In the genomic region with DNA sequence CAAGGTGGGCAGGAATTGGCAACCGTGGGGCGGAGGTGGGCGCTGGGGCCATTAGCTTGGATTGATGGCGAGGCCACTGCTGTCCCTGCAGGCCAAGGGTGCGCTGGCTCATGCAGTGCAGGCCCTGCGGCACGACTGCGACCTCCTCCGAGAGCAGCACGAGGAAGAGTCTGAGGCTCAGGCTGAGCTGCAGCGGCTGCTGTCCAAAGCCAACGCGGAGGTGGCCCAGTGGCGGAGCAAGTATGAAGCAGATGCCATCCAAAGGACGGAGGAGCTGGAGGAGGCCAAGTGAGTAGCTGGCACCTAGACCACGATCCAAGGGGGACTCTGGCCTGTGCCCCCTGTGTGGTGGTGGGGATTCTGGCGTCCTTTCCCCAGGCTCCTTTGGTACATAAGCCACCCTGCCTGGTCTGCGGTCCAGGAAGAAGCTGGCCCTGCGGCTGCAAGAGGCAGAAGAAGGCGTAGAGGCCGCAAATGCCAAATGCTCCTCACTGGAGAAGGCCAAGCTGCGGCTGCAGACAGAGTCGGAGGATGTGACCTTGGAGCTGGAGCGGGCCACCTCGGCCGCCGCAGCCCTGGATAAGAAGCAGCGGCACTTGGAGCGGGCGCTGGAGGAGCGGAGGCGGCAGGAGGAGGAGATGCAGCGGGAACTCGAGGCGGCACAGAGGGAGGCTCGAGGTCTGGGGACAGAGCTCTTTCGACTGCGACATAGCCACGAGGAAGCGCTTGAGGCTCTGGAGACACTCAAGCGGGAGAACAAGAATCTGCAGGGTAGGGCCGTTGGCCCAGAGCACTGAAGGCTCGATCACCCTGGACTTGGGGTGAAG, we compare ENCODE assay signal across 8 mouse cellular contexts. TPM values are rescaled to one million over a fixed set of nuclear protein-coding genes. Genes with fewer than 3 reads are reported as not detected.
DNase-seq lines count a peak whose midpoint lies in the region; ATAC-seq and TF ChIP-seq lines count a peak whose summit lies in the region.
"Had no signal": no experiment of that assay in that cellular context is flagged by ENCODE, and none has a peak within 500 bp of the region (broad histone marks: within the 10 kb centered on the region; RNA-seq: fewer than 3 reads in every experiment).

No protein-coding gene starts in this region.

- peak; percentile 8 for TF ChIP-seq CTCF in left cerebral cortex, adult 2 months (IDR thresholded peaks at IDR 0.05)

- H3K9ac ChIP-seq in midbrain, embryonic 12.5 days (replicated peaks) = peak overlapping the region; percentile 15; the same call in 1 of the 2 replicates

- DNase-seq in left cerebral cortex, adult 2 months (ENCODE audit: extremely low spot score in 1 of 2, low spot score in 2 of 2) = peak in 1 of 2 experiments; percentile 40
- DNase-seq in left cerebral cortex, postnatal 14 days (ENCODE audit: low spot score in 2 of 2) = no peak
- DNase-seq in adrenal gland, postnatal 10 days = peak; percentile 56
- DNase-seq in embryo, embryonic 11 days = peak; percentile 48
- DNase-seq in layer of hippocampus, adult 8-10 months (ENCODE audit: low spot score in 2 of 2) = no peak
- DNase-seq in thymus, postnatal 0 days (ENCODE audit: low spot score) = no peak
- DNase-seq: kidney, adult 18-20 months had no signal

- no peak for ATAC-seq in midbrain, embryonic 12.5 days (ENCODE audit: low FRiP score, low read depth)

- H3K4me1 ChIP-seq in midbrain, embryonic 12.5 days = peaks cover 29% of the 10 kb centered on the region

- peaks cover 88% of the 10 kb centered on the region for H3K27me3 ChIP-seq in midbrain, embryonic 12.5 days

- intact Hi-C loops in left cerebral cortex, adult 2 months (cut with DNase I) = no loop called here
- intact Hi-C loops in left cerebral cortex, postnatal 14 days (cut with DNase I) = no loop called here

- H3K9me3 ChIP-seq in midbrain, embryonic 12.5 days = no peaks in the 10 kb centered on the region

- H3K27ac ChIP-seq in left cerebral cortex, adult 2 months = peak overlapping the region; percentile 73
- no peak overlapping the region for H3K27ac ChIP-seq in midbrain, embryonic 12.5 days (replicated peaks)

- H3K4me3 ChIP-seq in left cerebral cortex, adult 2 months = no peak overlapping the region
- no peak overlapping the region for H3K4me3 ChIP-seq in midbrain, embryonic 12.5 days

- H3K36me3 ChIP-seq in midbrain, embryonic 12.5 days = peaks cover 39% of the 10 kb centered on the region

- H3K4me2 ChIP-seq in midbrain, embryonic 12.5 days (replicated peaks) = 0 out of 2 replicates have a peak overlapping the region, but pooled peaks have one; percentile 11

- 16% methylated on average over 43 of the region's 43 CpGs for WGBS in midbrain, embryonic 12.5 days

RNA-seq across cellular contexts. Expression of a gene that starts 19.8 kb away (rescaled TPM):
- total RNA-seq in left cerebral cortex, adult 2 months (2021) = 10 to 100 TPM in 1 of 2 experiments, 1 to 10 TPM in 1; 7.1 to 10.9 TPM
- total RNA-seq in left cerebral cortex, postnatal 14 days (2021) = 1 to 10 TPM; 4.5 to 5.6 TPM
- total RNA-seq in adrenal gland, postnatal 10 days (2021) = 1 to 10 TPM in 1 of 2 experiments, under 1 TPM in 1; 0.33 to 1.1 TPM
- 0.45 and 1.1 TPM in 2 replicates for polyA plus RNA-seq in midbrain, embryonic 12.5 days (2016; fragmentation: Nextera tagmentation; extraction: Ambion mirVana)
- 1 to 10 TPM; 2.6 to 6.0 (median 4.5) TPM for total RNA-seq in layer of hippocampus, adult 8-10 months (2022)
- polyA plus RNA-seq in thymus, postnatal 0 days (2015; fragmentation: Nextera tagmentation; extraction: Ambion mirVana) = 0.17 and 0.18 TPM in 2 replicates

RNA-seq across cellular contexts. Expression of a gene that starts 38.2 kb away (rescaled TPM):
- 10 to 100 TPM; 14.8 to 14.9 TPM for total RNA-seq in left cerebral cortex, adult 2 months (2021)
- 10 to 100 TPM; 15.8 to 18.3 TPM for total RNA-seq in left cerebral cortex, postnatal 14 days (2021)
- 10 to 100 TPM; 41.4 to 48.1 TPM for total RNA-seq in adrenal gland, postnatal 10 days (2021)
- 14.3 and 15.9 TPM in 2 replicates for polyA plus RNA-seq in midbrain, embryonic 12.5 days (2016; fragmentation: Nextera tagmentation; extraction: Ambion mirVana)
- 10 to 100 TPM; 21.4 to 26.8 (median 22.2) TPM for total RNA-seq in layer of hippocampus, adult 8-10 months (2022)
- polyA plus RNA-seq in thymus, postnatal 0 days (2015; fragmentation: Nextera tagmentation; extraction: Ambion mirVana) = 29.4 and 33.8 TPM in 2 replicates

Comparison
In these comparisons a context has a peak if more than half of its experiments do, and no peak if none do; other contexts are left out.
1. DNase-seq: peak in adrenal gland, postnatal 10 days (single experiment) and embryo, embryonic 11 days (single experiment); none in left cerebral cortex, postnatal 14 days (0 of 2), layer of hippocampus, adult 8-10 months (0 of 2) and thymus, postnatal 0 days (single experiment).